Mouse (Mus musculus): Measurements from ENCODE around the gene Slco6d1.

GRCm38 (mm10) chr1:98505982-98506381 lies 85.1 kb downstream of the Slco6d1 start:
- TF ChIP-seq CTCF (IDR thresholded peaks at IDR 0.05; ENCODE audit: borderline replicate concordance, extremely low read depth, insufficient read depth, insufficient read length) (no peak), POLR2A (IDR thresholded peaks at IDR 0.05; ENCODE audit: borderline replicate concordance, extremely low read depth, insufficient read depth, insufficient read length, poor library complexity, severe bottlenecking) (no peak)
